Mouse (Mus musculus): ENCODE data around the gene Map3k5. TPM values are rescaled to one million over a fixed set of nuclear protein-coding genes. Genes with fewer than 3 reads are reported as not detected.

Map3k5 gene
- polyA plus RNA-seq, 1 experiment from 2014 or later, result 0.83 TPM

DNA sequence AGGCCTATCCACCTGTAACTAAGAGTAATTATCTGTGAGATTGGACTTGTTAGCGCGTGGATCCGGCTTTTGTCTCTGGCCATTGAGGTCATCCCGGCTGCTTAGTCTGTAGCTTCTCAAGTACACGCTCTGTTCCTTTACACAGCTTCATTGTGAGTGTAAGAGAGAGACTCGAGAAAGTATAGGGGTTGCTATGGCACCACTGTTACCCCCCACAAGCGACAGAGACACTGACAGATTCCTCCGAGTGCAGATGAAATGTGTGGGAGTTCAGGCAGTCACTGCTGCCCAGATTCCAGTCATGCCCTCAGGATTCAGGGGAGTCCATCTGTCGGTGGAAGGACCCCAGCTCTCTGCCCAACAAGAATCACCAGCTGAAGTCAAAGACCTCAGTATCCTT, 53.5 kb downstream of the Map3k5 start:
- Histone ChIP-seq H3K9ac (ENCODE audit: low read depth, low read length) (no peak overlapping the region), H3K36me3 (ENCODE audit: control insufficient read depth, insufficient read depth) (no peaks in the 10 kb centered on the region), H3K4me3 (ENCODE audit: low read depth, low read length) (no peak overlapping the region), H3K27ac (ENCODE audit: low read length) (no peak overlapping the region), H3K9me3 (replicated peaks; ENCODE audit: control insufficient read depth, low read length) (no peaks in the 10 kb centered on the region), H3K4me1 (ENCODE audit: control insufficient read depth, low read depth, low read length) (no peaks in the 10 kb centered on the region; the same call in 1 of the 2 replicates), H3K27me3 (ENCODE audit: control insufficient read depth, insufficient read depth, low read depth, low read length) (no peaks in the 10 kb centered on the region), H3K4me2 (ENCODE audit: low read depth, low read length) (no peak overlapping the region)
- WGBS (ENCODE audit: insufficient replicate concordance), result 66% methylated on average over 9 of the region's 9 CpGs
- ATAC-seq (ENCODE audit: low read depth), result no peak

DNA sequence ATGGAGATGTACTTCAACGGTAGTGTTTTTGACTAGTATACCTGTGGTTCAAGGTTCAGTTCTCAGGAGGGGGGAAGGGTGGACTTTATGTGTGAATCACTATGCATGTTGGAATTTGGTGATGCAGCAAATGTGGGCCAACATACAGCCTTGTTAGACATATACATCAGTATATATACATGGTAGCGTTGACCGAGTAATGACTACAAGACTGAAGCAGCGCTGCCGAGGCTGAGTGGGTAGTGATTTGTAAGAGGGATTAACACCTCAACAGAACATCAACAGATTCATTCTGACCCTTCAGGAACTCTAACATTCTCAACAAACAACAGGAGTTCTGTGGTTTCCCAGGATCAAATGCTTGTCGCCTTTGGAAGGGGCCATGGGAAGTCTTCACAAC, 55.7 kb downstream of the Map3k5 start:
- no peak overlapping the region for H3K4me3 ChIP-seq (ENCODE audit: low read depth, low read length)
- H3K27me3 ChIP-seq (ENCODE audit: control insufficient read depth, insufficient read depth, low read depth, low read length), result no peaks in the 10 kb centered on the region
- H3K9ac ChIP-seq (ENCODE audit: low read depth, low read length), result no peak overlapping the region
- H3K9me3 ChIP-seq (replicated peaks; ENCODE audit: control insufficient read depth, low read length), result no peaks in the 10 kb centered on the region
- H3K4me1 ChIP-seq (ENCODE audit: control insufficient read depth, low read depth, low read length), result no peaks in the 10 kb centered on the region; the same call in 1 of the 2 replicates
- no peak overlapping the region for H3K4me2 ChIP-seq (ENCODE audit: low read depth, low read length)
- no peak for ATAC-seq (ENCODE audit: low read depth)
- WGBS (ENCODE audit: insufficient replicate concordance), result 82% methylated on average over 6 of the region's 6 CpGs
- no peaks in the 10 kb centered on the region for H3K36me3 ChIP-seq (ENCODE audit: control insufficient read depth, insufficient read depth)
- H3K27ac ChIP-seq (ENCODE audit: low read length), result no peak overlapping the region

DNA sequence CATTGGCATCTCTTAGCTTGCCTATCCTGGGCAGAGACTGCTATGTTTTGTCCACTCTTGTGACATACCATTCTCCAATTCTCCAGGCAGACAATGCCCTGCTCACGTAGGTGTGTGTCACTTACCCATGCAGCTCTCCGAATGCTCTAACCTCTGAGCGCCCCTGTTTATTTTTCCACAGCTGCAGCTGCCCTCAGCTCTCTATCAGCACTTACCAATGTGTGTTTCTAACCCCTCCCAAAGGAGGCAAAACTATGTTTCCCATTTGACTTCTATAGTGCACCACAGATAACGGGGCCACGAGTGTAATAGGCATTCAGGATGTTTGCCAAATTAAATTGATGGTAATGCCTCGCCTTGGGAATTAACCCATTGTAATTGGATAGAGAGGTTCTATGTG, 56.4 kb downstream of the Map3k5 start:
- no peak overlapping the region for H3K9ac ChIP-seq (ENCODE audit: low read depth, low read length)
- H3K9me3 ChIP-seq (replicated peaks; ENCODE audit: control insufficient read depth, low read length), result no peaks in the 10 kb centered on the region
- no peaks in the 10 kb centered on the region for H3K36me3 ChIP-seq (ENCODE audit: control insufficient read depth, insufficient read depth)
- no peaks in the 10 kb centered on the region; the same call in 1 of the 2 replicates for H3K4me1 ChIP-seq (ENCODE audit: control insufficient read depth, low read depth, low read length)
- no peak overlapping the region for H3K4me2 ChIP-seq (ENCODE audit: low read depth, low read length)
- H3K4me3 ChIP-seq (ENCODE audit: low read depth, low read length), result no peak overlapping the region
- ATAC-seq (ENCODE audit: low read depth), result no peak; the same call in 1 of the 2 replicates
- 44% methylated on average over 6 of the region's 6 CpGs for WGBS (ENCODE audit: insufficient replicate concordance)
- no peaks in the 10 kb centered on the region for H3K27me3 ChIP-seq (ENCODE audit: control insufficient read depth, insufficient read depth, low read depth, low read length)
- no peak overlapping the region for H3K27ac ChIP-seq (ENCODE audit: low read length)

DNA sequence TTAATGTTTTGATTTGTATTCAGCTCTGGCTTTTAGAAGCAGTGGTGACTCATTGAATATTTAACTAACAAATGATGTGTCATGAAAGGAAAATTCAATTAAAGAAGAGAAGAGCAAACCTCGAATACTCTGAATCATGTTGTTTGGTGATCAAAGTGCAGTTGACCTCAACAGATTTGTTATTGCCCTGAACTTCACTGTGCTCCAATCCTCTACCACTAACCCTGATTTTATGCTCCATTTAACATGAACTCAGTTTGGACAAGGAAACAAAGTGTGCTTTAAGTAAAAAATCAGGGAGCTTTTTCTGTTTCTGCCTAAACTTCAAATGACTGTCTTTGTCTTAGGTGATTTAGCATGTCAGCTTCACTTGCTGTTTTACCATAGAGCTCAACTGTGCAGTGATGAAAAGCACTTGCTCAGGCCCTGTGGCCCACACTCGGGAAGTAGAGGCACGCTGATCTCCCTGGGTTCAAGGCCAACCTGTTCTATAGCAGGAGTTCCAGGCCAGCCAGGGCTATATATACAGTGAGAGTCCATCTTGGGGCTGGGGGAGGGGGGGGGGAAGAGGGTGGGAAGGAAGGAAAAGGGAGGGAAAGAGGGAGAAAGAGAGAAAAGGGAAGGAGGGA, 57.1 kb downstream of the Map3k5 start:
- no peak for ATAC-seq (ENCODE audit: low read depth)

DNA sequence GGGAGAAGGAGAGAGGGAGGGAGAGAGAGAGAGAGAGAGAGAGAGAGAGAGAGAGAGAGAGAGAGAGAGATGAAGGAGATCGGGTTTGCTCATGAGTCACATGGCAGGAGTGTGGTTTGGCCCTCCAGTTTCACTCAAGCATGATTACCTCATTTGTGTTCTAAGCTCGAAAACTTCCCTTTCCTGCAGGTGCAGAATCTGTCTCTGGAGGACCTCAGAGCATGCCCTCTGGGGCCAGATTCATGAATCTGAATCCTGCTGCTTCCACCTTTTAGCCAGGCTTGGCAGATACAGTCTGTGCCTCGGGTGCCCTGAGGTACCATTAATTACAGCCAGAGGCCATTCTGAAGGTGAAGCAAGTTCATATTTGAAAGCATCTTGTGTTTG, 57.6 kb downstream of the Map3k5 start:
- H3K9me3 ChIP-seq (replicated peaks; ENCODE audit: control insufficient read depth, low read length), result no peaks in the 10 kb centered on the region
- H3K4me2 ChIP-seq (ENCODE audit: low read depth, low read length), result no peak overlapping the region
- H3K27ac ChIP-seq (ENCODE audit: low read length), result no peak overlapping the region
- no peak overlapping the region for H3K4me3 ChIP-seq (ENCODE audit: low read depth, low read length)
- 25% methylated on average over 3 of the region's 3 CpGs for WGBS (ENCODE audit: insufficient replicate concordance)
- no peaks in the 10 kb centered on the region for H3K36me3 ChIP-seq (ENCODE audit: control insufficient read depth, insufficient read depth)
- no peaks in the 10 kb centered on the region; the same call in 1 of the 2 replicates for H3K4me1 ChIP-seq (ENCODE audit: control insufficient read depth, low read depth, low read length)
- no peak overlapping the region for H3K9ac ChIP-seq (ENCODE audit: low read depth, low read length)
- no peaks in the 10 kb centered on the region for H3K27me3 ChIP-seq (ENCODE audit: control insufficient read depth, insufficient read depth, low read depth, low read length)
- no peak for ATAC-seq (ENCODE audit: low read depth)

More for the DNA sequence above, 57.1 kb downstream of the Map3k5 start:
- H3K27ac ChIP-seq (ENCODE audit: low read length), result no peak overlapping the region
- H3K9ac ChIP-seq (ENCODE audit: low read depth, low read length), result no peak overlapping the region
- H3K4me2 ChIP-seq (ENCODE audit: low read depth, low read length), result no peak overlapping the region
- H3K27me3 ChIP-seq (ENCODE audit: control insufficient read depth, insufficient read depth, low read depth, low read length), result no peaks in the 10 kb centered on the region
- no peak overlapping the region for H3K4me3 ChIP-seq (ENCODE audit: low read depth, low read length)
- H3K9me3 ChIP-seq (replicated peaks; ENCODE audit: control insufficient read depth, low read length), result no peaks in the 10 kb centered on the region
- WGBS (ENCODE audit: insufficient replicate concordance), result 41% methylated on average over 3 of the region's 3 CpGs
- H3K36me3 ChIP-seq (ENCODE audit: control insufficient read depth, insufficient read depth), result no peaks in the 10 kb centered on the region
- no peaks in the 10 kb centered on the region; the same call in 1 of the 2 replicates for H3K4me1 ChIP-seq (ENCODE audit: control insufficient read depth, low read depth, low read length)

DNA sequence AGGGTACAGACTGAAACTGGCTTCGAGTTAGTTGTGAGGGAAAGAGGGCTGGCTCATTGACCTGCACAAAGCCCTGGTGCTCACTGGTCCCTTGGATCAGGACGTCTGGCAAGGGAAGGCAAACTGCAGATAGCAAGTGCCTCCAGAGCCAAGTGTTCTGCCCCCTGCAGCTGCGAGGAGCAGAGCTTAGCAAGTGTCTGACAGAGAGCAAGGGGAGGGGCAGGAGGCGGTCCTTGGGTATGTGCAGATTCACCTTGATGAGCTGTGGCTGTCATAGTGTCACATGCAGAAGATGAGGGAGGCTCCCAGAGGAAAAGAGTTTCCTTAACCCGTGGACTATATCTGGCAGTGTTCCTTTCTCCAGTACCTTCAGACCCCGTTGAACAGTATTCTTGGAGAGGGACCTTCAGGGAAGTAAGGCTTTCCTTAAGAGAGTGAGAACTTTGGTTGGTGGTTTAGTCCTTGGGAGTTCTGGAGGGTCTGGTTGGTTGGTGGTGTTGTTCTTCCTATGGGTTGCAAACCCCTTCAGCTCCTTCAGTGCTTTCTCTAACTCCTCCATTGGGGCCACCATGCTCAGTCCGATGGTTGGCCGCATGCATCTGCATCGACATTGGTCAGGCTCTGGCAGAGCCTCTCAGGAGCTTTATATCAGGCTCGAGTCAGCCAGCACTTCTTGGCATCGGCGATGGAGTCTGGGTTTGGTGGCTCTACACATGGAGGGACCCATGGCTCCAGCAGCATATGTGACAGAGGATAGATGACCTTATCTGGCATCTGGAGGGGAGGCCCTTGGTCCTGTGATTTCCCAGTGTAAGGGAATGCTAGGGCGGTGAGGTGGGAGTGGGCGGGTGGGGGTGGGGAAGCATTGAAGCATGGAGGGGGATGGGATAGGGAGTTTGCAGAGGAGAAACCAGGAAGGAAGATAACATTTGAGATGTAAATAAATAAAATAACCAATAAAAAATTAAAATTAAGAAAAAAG, 60.5 kb downstream of the Map3k5 start:
- Histone ChIP-seq H3K27me3 (ENCODE audit: control insufficient read depth, insufficient read depth, low read depth, low read length) (no peaks in the 10 kb centered on the region), H3K9ac (ENCODE audit: low read depth, low read length) (no peak overlapping the region), H3K4me3 (ENCODE audit: low read depth, low read length) (no peak overlapping the region), H3K4me1 (ENCODE audit: control insufficient read depth, low read depth, low read length) (no peaks in the 10 kb centered on the region; the same call in 1 of the 2 replicates), H3K27ac (ENCODE audit: low read length) (no peak overlapping the region), H3K9me3 (replicated peaks; ENCODE audit: control insufficient read depth, low read length) (no peaks in the 10 kb centered on the region), H3K36me3 (ENCODE audit: control insufficient read depth, insufficient read depth) (no peaks in the 10 kb centered on the region), H3K4me2 (ENCODE audit: low read depth, low read length) (no peak overlapping the region)
- ATAC-seq (ENCODE audit: low read depth), result no peak
- WGBS (ENCODE audit: insufficient replicate concordance), result 62% methylated on average over 14 of the region's 14 CpGs

DNA sequence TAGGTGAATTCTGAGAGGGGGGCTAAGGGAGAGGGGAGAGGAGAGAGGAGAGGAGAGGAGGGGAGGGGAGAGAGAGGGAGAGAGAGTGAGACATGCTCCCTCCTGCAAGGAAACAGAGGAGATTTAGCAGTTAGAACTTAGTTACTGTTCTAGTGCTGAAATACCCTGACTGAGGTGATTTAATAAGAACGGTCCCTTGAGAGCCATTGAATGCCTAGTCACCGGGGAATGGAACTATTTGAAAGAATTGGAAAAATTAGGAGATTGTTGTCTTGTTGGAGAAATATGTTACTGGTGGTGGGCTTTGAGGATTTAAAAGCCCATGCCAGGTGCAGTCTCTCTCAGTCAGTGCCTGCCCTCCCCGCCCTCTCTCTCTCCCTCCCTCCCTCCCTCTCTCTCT, 61.9 kb downstream of the Map3k5 start:
- H3K9me3 ChIP-seq (replicated peaks; ENCODE audit: control insufficient read depth, low read length), result no peaks in the 10 kb centered on the region
- H3K4me1 ChIP-seq (ENCODE audit: control insufficient read depth, low read depth, low read length), result no peaks in the 10 kb centered on the region
- ATAC-seq (ENCODE audit: low read depth), result no peak
- no peak overlapping the region for H3K4me3 ChIP-seq (ENCODE audit: low read depth, low read length)
- H3K27ac ChIP-seq (ENCODE audit: low read length), result no peak overlapping the region
- H3K9ac ChIP-seq (ENCODE audit: low read depth, low read length), result no peak overlapping the region
- no peak overlapping the region for H3K4me2 ChIP-seq (ENCODE audit: low read depth, low read length)
- no peaks in the 10 kb centered on the region for H3K27me3 ChIP-seq (ENCODE audit: control insufficient read depth, insufficient read depth, low read depth, low read length)
- no peaks in the 10 kb centered on the region for H3K36me3 ChIP-seq (ENCODE audit: control insufficient read depth, insufficient read depth)
- 82% methylated on average over 3 of the region's 3 CpGs for WGBS (ENCODE audit: insufficient replicate concordance)

DNA sequence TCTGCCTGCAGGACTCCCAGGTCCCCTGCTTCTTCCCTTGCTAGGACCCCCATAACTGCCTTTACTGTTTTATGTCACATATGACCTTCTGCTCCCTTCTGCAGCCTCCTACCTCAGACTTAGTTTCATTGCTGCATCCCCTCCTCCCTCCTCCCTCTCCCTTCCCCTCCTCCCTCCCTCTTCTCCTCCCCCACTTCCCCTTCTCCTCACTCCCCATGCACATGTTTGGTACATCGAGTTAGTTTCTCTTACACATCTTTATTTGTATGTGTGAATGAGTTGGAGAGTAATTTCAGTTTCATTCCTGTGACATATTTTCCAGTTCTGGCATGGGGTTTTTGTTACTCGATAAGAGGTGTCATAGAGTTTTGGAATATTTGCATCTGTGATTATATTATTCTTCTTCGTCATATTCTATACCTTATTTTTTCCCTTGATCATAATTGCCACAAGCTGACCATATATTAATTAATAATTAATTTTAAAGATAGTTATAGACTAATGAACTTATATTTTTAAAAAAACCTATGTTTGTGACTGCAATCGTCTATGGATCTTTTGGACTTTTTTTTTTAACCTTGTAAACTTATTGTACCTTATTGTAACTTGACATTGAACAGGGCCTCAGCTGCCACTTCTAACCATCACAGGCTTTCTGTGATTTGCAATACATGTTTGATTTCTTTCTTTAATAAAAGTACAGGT, 65.6 kb downstream of the Map3k5 start:
- H3K4me2 ChIP-seq (ENCODE audit: low read depth, low read length), result no peak overlapping the region
- ATAC-seq (ENCODE audit: low read depth), result no peak
- no peaks in the 10 kb centered on the region for H3K9me3 ChIP-seq (replicated peaks; ENCODE audit: control insufficient read depth, low read length)
- H3K36me3 ChIP-seq (ENCODE audit: control insufficient read depth, insufficient read depth), result no peaks in the 10 kb centered on the region
- no peak overlapping the region for H3K4me3 ChIP-seq (ENCODE audit: low read depth, low read length)
- H3K4me1 ChIP-seq (ENCODE audit: control insufficient read depth, low read depth, low read length), result no peaks in the 10 kb centered on the region
- no peaks in the 10 kb centered on the region for H3K27me3 ChIP-seq (ENCODE audit: control insufficient read depth, insufficient read depth, low read depth, low read length)
- no peak overlapping the region for H3K27ac ChIP-seq (ENCODE audit: low read length)
- no peak overlapping the region for H3K9ac ChIP-seq (ENCODE audit: low read depth, low read length)
- 44% methylated on average over 4 of the region's 4 CpGs for WGBS (ENCODE audit: insufficient replicate concordance)
